Mouse (Mus musculus) heart, adult 2 months (tissue): ENCODE measurements at regions not wholly inside any gene's neighbourhood (a gene's known extent, or its start where the extent isn't known, plus 50 kb on each side); places are given as distances from the start of the nearest gene placed in this dataset.

ENCODE experiments used
- DNase-seq, 2 experiments: peaks; one replicate each; pipeline ENCODE4 v3.0.0; 2021
- H3K27ac ChIP-seq: fragments of 200-600 bp; 2 replicates; pipeline ENCODE4 v1.8.1; 2022
- H3K27me3 ChIP-seq: fragments of 200-500 bp; 2 replicates; pipeline ENCODE4 v1.6.1; 2012; ENCODE audit warnings: mild to moderate bottlenecking, low read length, inconsistent platforms, mixed read lengths; ENCODE audit not compliant: control insufficient read depth, insufficient read depth
- H3K36me3 ChIP-seq: fragments of 200-500 bp; 2 replicates; pipeline ENCODE4 v1.6.1; 2012; ENCODE audit warnings: low read length, inconsistent platforms; ENCODE audit not compliant: control insufficient read depth, insufficient read depth
- H3K4me1 ChIP-seq: fragments of 200-500 bp; 2 replicates; pipeline ENCODE4 v1.6.1; 2011; ENCODE audit warnings: low read length; ENCODE audit not compliant: control insufficient read depth, insufficient read depth
- H3K4me3 ChIP-seq: fragments of 200-600 bp; 2 replicates; pipeline ENCODE4 v1.8.1; 2022
- H3K79me2 ChIP-seq: fragments of 200-500 bp; replicated peaks from 2 replicates; pipeline ENCODE4 v1.6.1; 2012; ENCODE audit warnings: mild to moderate bottlenecking, inconsistent platforms, low read length, moderate library complexity, mixed read lengths; ENCODE audit not compliant: control insufficient read depth, insufficient read depth
- H3K9ac ChIP-seq: fragments of 200-500 bp; 2 replicates; pipeline ENCODE4 v1.6.1; 2012; ENCODE audit warnings: low read depth, mild to moderate bottlenecking, control low read depth, inconsistent platforms, low read length, mixed read lengths
- CTCF ChIP-seq: fragments of 200-600 bp; IDR thresholded peaks from 2 replicates; pipeline ENCODE4 v1.8.1; 2022; ENCODE audit warnings: antibody characterized with exemption, mild to moderate bottlenecking, moderate library complexity
- EP300 ChIP-seq: fragments of 200-500 bp; IDR thresholded peaks from 2 replicates; pipeline ENCODE4 v1.6.1; 2011; ENCODE audit warnings: low read depth, low read length, control low read depth; ENCODE audit not compliant: insufficient read depth
- POLR2A ChIP-seq: fragments of 200-500 bp; IDR thresholded peaks from 2 replicates; pipeline ENCODE4 v1.6.1; 2011; ENCODE audit warnings: mild to moderate bottlenecking, low read depth, low read length, control low read depth; ENCODE audit not compliant: insufficient read depth
- WGBS: fragments of 180-500 bp; shearing (Covaris S2); methylation state at CpG from one replicate; pipeline ENCODE4 v1.1.7; 2018; 5-methylcytosine and 5-hydroxymethylcytosine counted together
- intact Hi-C: fragments of 180-260 bp; cut with DNase I; formaldehyde crosslinking; loops from one replicate; pipeline ENCODE4 v1.15.1; 2025

GRCm38 (mm10) chr9:43461131-43461530, 150.5 kb downstream of the Trim29 start:
- WGBS, result 51% methylated on average over 2 of the region's 2 CpGs
- Histone ChIP-seq H3K27ac (no peak overlapping the region), H3K9ac (no peak overlapping the region), H3K79me2 (no peaks in the 10 kb centered on the region), H3K27me3 (no peaks in the 10 kb centered on the region), H3K4me1 (no peaks in the 10 kb centered on the region; the same call in 1 of the 2 replicates), H3K36me3 (no peaks in the 10 kb centered on the region), H3K4me3 (no peak overlapping the region)
- TF ChIP-seq POLR2A, result no peak
- intact Hi-C loops, result no loop called here
- DNase-seq, result no peak

GRCm38 (mm10) chr9:43463445-43464090, 152.9 kb downstream of the Trim29 start:
- 93% methylated on average over 13 of the region's 13 CpGs for WGBS
- H3K79me2 ChIP-seq, result no peaks in the 10 kb centered on the region
- no peak overlapping the region for H3K9ac ChIP-seq
- no peak for DNase-seq
- no peaks in the 10 kb centered on the region for H3K36me3 ChIP-seq
- no peak overlapping the region for H3K4me3 ChIP-seq
- H3K27ac ChIP-seq, result no peak overlapping the region
- intact Hi-C loops, result no loop called here
- TF ChIP-seq POLR2A (no peak), EP300 (no peak), CTCF (no peak)
- no peaks in the 10 kb centered on the region for H3K4me1 ChIP-seq
- H3K27me3 ChIP-seq, result no peaks in the 10 kb centered on the region

GRCm38 (mm10) chr9:43465129-43465528, 154.5 kb downstream of the Trim29 start:
- Histone ChIP-seq H3K79me2 (no peaks in the 10 kb centered on the region), H3K27ac (no peak overlapping the region), H3K36me3 (no peaks in the 10 kb centered on the region), H3K9ac (no peak overlapping the region), H3K4me1 (no peaks in the 10 kb centered on the region), H3K27me3 (no peaks in the 10 kb centered on the region), H3K4me3 (no peak overlapping the region)
- no peak for DNase-seq
- intact Hi-C loops, result no loop called here
- TF ChIP-seq EP300, result no peak
- TF ChIP-seq POLR2A, result no peak
- TF ChIP-seq CTCF, result no peak
- WGBS, result 53% methylated on average over 2 of the region's 2 CpGs

GRCm38 (mm10) chr9:43465731-43466330, 155.2 kb downstream of the Trim29 start:
- intact Hi-C loops, result no loop called here
- Histone ChIP-seq H3K27me3 (no peaks in the 10 kb centered on the region), H3K79me2 (no peaks in the 10 kb centered on the region), H3K4me1 (no peaks in the 10 kb centered on the region), H3K4me3 (no peak overlapping the region), H3K9ac (no peak overlapping the region), H3K36me3 (no peaks in the 10 kb centered on the region), H3K27ac (no peak overlapping the region)
- WGBS, result 66% methylated on average over 8 of the region's 8 CpGs
- DNase-seq, result peak in 1 of 2 experiments; percentile 20
- no peak for TF ChIP-seq POLR2A
- no peak for TF ChIP-seq CTCF
- TF ChIP-seq EP300, result no peak

- Histone ChIP-seq H3K27me3 (no peaks in the 10 kb centered on the region; the same call in 1 of the 2 replicates), H3K9ac (no peak overlapping the region), H3K79me2 (no peaks in the 10 kb centered on the region), H3K36me3 (no peaks in the 10 kb centered on the region), H3K27ac (no peak overlapping the region), H3K4me3 (no peak overlapping the region), H3K4me1 (no peaks in the 10 kb centered on the region)
- intact Hi-C loops, result no loop called here
- no peak for TF ChIP-seq EP300
- no peak for TF ChIP-seq CTCF
- no peak for TF ChIP-seq POLR2A
- 62% methylated on average over 3 of the region's 3 CpGs for WGBS
- DNase-seq, result no peak
Measured at GRCm38 (mm10) chr9:43466883-43467282, 156.2 kb downstream of the Trim29 start.

- H3K36me3 ChIP-seq, result no peaks in the 10 kb centered on the region
- H3K4me3 ChIP-seq, result no peak overlapping the region
- 60% methylated on average over 10 of the region's 10 CpGs for WGBS
- no peak overlapping the region for H3K27ac ChIP-seq
- no peak overlapping the region for H3K9ac ChIP-seq
- H3K79me2 ChIP-seq, result no peaks in the 10 kb centered on the region
- no peaks in the 10 kb centered on the region for H3K4me1 ChIP-seq
- intact Hi-C loops, result no loop called here
- TF ChIP-seq CTCF (no peak), POLR2A (no peak), EP300 (no peak)
- no peaks in the 10 kb centered on the region; the same call in 1 of the 2 replicates for H3K27me3 ChIP-seq
- DNase-seq, result no peak
Measured at GRCm38 (mm10) chr9:43469215-43469614, 158.6 kb downstream of the Trim29 start.
